Mouse (Mus musculus) ES-CJ7 (cell line): ENCODE measurements around the gene Chmp3.

Experiments used
- DNase-seq: peaks from one replicate; pipeline ENCODE4 v3.0.0; 2011; ENCODE audit warnings: low read depth, low spot score

Gene Chmp3

GRCm38 (mm10) chr6:71608994-71609393, 65.4 kb downstream of the Chmp3 start:
- DNase-seq: peak; percentile 96

- DNase-seq: no peak
Observed at GRCm38 (mm10) chr6:71609968-71610367, 66.4 kb downstream of the Chmp3 start.

GRCm38 (mm10) chr6:71613225-71613624, 69.6 kb downstream of the Chmp3 start:
- no peak for DNase-seq

GRCm38 (mm10) chr6:71616959-71617358, 73.4 kb downstream of the Chmp3 start:
- no peak for DNase-seq

- no peak for DNase-seq
Observed at GRCm38 (mm10) chr6:71621551-71621950, 78.0 kb downstream of the Chmp3 start.

GRCm38 (mm10) chr6:71621981-71622380, 78.4 kb downstream of the Chmp3 start:
- no peak for DNase-seq

- no peak for DNase-seq
Observed at GRCm38 (mm10) chr6:71624723-71625122, 81.1 kb downstream of the Chmp3 start.

- DNase-seq: peak; percentile 88
Observed at GRCm38 (mm10) chr6:71625984-71626383, 82.4 kb downstream of the Chmp3 start.

GRCm38 (mm10) chr6:71627325-71627724, 83.7 kb downstream of the Chmp3 start:
- DNase-seq: no peak

- no peak for DNase-seq
Observed at GRCm38 (mm10) chr6:71631196-71631595, 87.6 kb downstream of the Chmp3 start.

GRCm38 (mm10) chr6:71631706-71632461, 88.3 kb downstream of the Chmp3 start:
- peak; percentile 35 for DNase-seq
